Mouse (Mus musculus) G1E (cell line): ENCODE measurements around the gene Abca4. TPM values are rescaled to one million over a fixed set of nuclear protein-coding genes. Genes with fewer than 3 reads are reported as not detected.

Experiments used
- ATAC-seq: 2 replicates; pipeline ENCODE4 v1.8.0; 2016; ENCODE audit warnings: mild to moderate bottlenecking; ENCODE audit not compliant: insufficient number of reproducible peaks, poor library complexity, low FRiP score, severe bottlenecking; ENCODE audit errors: extremely low read depth
- DNase-seq: peaks from one replicate; pipeline ENCODE4 v3.0.0; 2012; ENCODE audit warnings: low spot score
- H3K27me3 ChIP-seq: 2 replicates; pipeline ENCODE4 v1.6.1; 2012; ENCODE audit warnings: mild to moderate bottlenecking, low read length, inconsistent platforms; ENCODE audit not compliant: insufficient read depth
- H3K36me3 ChIP-seq: replicated peaks from 2 replicates; pipeline ENCODE3; 2012; ENCODE audit warnings: mild to moderate bottlenecking, inconsistent platforms
- H3K4me1 ChIP-seq: 2 replicates; pipeline ENCODE4 v1.6.1; 2012; ENCODE audit warnings: low read depth, low read length, inconsistent platforms, mixed read lengths; ENCODE audit not compliant: insufficient read depth
- H3K4me3 ChIP-seq: 2 replicates; pipeline ENCODE4 v1.5.1; 2012; ENCODE audit warnings: low read depth, mild to moderate bottlenecking, inconsistent platforms, low read length, moderate library complexity, mixed read lengths
- H3K9me3 ChIP-seq: replicated peaks from 2 replicates; pipeline ENCODE4 v1.6.1; 2012; ENCODE audit warnings: inconsistent platforms
- CTCF ChIP-seq: IDR thresholded peaks from 2 replicates; pipeline ENCODE4 v1.5.1; 2012; ENCODE audit warnings: low read depth, low read length, inconsistent platforms, mixed read lengths
- GATA1 ChIP-seq: IDR thresholded peaks from 2 replicates; pipeline ENCODE4 v1.6.1; 2012; ENCODE audit warnings: borderline replicate concordance, low read length, inconsistent platforms, mixed read lengths
- GATA2 ChIP-seq: IDR thresholded peaks from 2 replicates; pipeline ENCODE4 v1.6.1; 2012; ENCODE audit warnings: low read depth, low read length, inconsistent platforms, borderline replicate concordance
- POLR2AphosphoS5 ChIP-seq: IDR thresholded peaks from 2 replicates; pipeline ENCODE4 v1.6.1; 2012; ENCODE audit warnings: low read depth, low read length, inconsistent platforms; ENCODE audit not compliant: insufficient replicate concordance
- TAL1 ChIP-seq: conservative IDR thresholded peaks from 2 replicates; pipeline ENCODE4 v1.6.1; 2012; ENCODE audit warnings: low read depth, low read length, inconsistent platforms, mixed read lengths
- polyA plus RNA-seq: library from polyadenylated mRNA; stranded (reverse); fragments of >175 nt; gene quantifications from 2 replicates; pipeline ENCODE4 v1.2.3, GENCODE M21; 2012
- total RNA-seq, 2 experiments: library from RNA; stranded (forward) in 1 of 2; stranded (reverse) in 1 of 2; fragments of 200-1000 nt in 1 of 2; fragments of >200 nt in 1 of 2; fragmentation: Nextera tagmentation in 1 of 2; gene quantifications; 2 replicates each; pipeline ENCODE4 v1.2.3; 2014 to 2017

The Abca4 gene
- total and polyA plus RNA-seq, 3 experiments: 1.7 to 4.5 (median 1.8) TPM

DNA sequence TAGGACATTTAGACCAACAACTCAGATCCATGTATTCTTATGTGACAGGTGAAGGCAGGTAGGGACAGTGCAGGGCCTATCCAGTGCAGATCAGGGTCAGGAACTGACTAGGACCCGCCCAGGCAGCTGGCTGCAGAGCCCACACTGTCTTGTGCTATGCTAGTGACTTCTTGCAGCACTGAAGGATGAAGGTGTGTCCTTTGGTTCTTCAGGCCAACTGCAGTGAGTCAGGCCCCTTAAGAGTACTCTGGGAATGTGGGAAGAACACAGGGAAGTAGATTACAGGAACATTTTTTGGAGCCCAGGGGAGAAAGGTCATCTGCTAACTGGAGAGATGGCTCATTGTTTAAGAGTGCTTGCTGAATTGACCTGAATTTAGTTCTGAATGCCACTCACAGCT lies 31.8 kb upstream of the Abca4 start:
- DNase-seq: no peak
- H3K4me1 ChIP-seq: no peaks in the 10 kb centered on the region
- TF ChIP-seq TAL1 (no peak), POLR2AphosphoS5 (no peak), CTCF (no peak), GATA1 (no peak), GATA2 (no peak)
- no peak overlapping the region for H3K4me3 ChIP-seq
- ATAC-seq: no peak
- H3K36me3 ChIP-seq: peaks cover 17% of the 10 kb centered on the region
- H3K27me3 ChIP-seq: no peaks in the 10 kb centered on the region
- no peaks in the 10 kb centered on the region for H3K9me3 ChIP-seq

DNA sequence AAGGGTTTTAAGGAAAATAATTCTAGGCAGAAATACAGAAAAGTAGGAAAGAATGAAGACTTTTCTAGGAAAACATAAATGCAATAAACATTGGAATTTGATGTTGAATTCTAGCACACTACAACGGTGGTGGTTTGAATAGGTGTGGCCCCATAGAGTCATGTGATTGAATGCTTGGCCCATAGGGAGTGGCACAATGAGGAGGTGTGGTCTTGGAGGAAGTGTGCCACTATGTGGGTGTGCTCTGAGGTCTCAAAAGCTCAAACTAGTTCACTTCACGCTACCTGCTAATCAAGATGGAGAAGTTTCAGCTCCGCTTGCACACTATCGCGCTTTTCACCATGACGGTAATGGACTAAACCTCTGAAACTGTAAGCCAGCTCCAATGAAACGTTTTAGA lies 25.8 kb upstream of the Abca4 start:
- H3K27me3 ChIP-seq: no peaks in the 10 kb centered on the region; the same call in 1 of the 2 replicates
- DNase-seq: no peak
- H3K4me3 ChIP-seq: no peak overlapping the region
- H3K9me3 ChIP-seq: no peaks in the 10 kb centered on the region
- H3K4me1 ChIP-seq: no peaks in the 10 kb centered on the region
- H3K36me3 ChIP-seq: peaks cover 8% of the 10 kb centered on the region
- no peak for ATAC-seq
- no peak for TF ChIP-seq CTCF
- TF ChIP-seq GATA2: no peak
- no peak for TF ChIP-seq GATA1
- no peak for TF ChIP-seq POLR2AphosphoS5
- no peak for TF ChIP-seq TAL1

DNA sequence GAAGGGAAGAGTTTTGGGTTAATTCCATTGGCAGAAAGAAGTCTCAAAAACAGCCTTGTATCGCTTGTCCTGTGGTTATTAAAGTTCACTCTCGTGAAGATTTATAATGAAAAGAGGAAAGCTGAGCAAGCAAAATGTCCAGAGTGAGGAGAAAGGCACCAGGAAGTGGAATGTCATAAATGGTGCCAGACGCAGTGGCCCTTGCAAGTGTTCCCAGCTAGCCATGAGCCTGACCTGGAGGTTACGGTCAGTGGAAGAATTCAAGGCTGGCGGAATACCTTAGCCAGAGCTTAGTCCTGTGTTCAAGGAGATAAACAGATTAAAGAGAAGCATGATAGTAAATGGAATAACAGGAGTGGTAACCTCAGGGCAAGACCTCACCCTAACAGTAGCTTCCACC lies 25.1 kb upstream of the Abca4 start:
- no peaks in the 10 kb centered on the region; the same call in 1 of the 2 replicates for H3K27me3 ChIP-seq
- H3K36me3 ChIP-seq: peaks cover 6% of the 10 kb centered on the region
- TF ChIP-seq GATA2 (no peak), GATA1 (no peak), TAL1 (no peak), POLR2AphosphoS5 (no peak), CTCF (no peak)
- H3K4me1 ChIP-seq: no peaks in the 10 kb centered on the region
- DNase-seq (no peak), ATAC-seq (no peak)
- no peaks in the 10 kb centered on the region for H3K9me3 ChIP-seq
- H3K4me3 ChIP-seq: no peak overlapping the region

DNA sequence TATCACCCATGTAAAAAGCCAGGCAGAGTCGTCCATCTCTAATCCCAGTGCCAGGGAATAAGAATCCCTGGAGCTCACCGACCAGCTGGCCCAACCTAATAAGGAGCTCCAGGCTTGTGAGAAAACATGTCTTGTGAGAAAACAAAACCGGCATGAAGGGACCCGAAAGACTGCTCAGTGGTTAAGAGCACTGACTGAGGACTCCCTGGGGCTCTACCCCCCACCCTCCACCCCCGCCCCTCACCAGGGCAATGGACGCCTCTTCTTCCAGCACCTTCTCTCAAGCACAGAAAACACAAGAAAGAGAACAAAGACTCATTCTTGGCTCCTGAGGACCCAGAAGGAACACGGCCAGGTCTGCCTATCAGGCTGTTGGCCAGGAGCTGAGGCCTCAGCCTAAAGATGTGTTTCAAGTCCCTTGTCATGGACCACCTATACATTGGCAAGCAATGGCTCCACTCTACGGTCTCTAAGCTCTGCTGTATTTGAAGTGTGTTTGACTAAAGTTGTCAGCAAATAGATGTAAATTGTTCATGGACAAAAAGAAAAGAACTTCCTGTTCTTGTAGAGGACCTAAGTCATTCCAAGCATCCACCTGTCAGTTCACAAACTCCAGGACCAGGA lies 23.1 kb upstream of the Abca4 start:
- no peaks in the 10 kb centered on the region; the same call in 1 of the 2 replicates for H3K27me3 ChIP-seq
- no peak for ATAC-seq
- no peak for DNase-seq
- no peak overlapping the region for H3K4me3 ChIP-seq
- no peaks in the 10 kb centered on the region for H3K9me3 ChIP-seq
- TF ChIP-seq CTCF (no peak), GATA1 (no peak), TAL1 (no peak), GATA2 (no peak), POLR2AphosphoS5 (no peak)
- no peaks in the 10 kb centered on the region for H3K4me1 ChIP-seq
- H3K36me3 ChIP-seq: no peaks in the 10 kb centered on the region

DNA sequence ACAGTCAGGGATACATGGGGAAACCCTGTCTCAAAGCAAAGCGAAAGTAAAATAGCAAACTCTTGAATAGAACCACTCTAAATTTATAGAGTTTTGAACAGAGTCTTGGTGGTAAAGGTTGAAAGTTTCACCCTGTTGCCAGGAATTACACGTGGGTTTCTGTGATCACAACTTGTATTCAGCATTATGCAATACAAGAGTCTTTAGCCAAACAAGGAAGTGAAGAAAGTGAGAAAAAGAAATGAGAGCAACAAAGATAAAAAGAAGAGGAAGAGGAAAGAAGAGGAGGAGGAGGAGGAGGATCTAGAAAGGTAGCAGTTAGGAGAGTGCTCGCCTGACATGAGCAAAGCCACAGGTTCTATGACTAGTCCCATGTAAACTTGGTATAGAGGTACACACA lies 21.9 kb upstream of the Abca4 start:
- Histone ChIP-seq H3K9me3 (no peaks in the 10 kb centered on the region), H3K36me3 (no peaks in the 10 kb centered on the region), H3K4me3 (no peak overlapping the region), H3K27me3 (no peaks in the 10 kb centered on the region; the same call in 1 of the 2 replicates), H3K4me1 (no peaks in the 10 kb centered on the region)
- TF ChIP-seq CTCF: no peak
- DNase-seq: no peak
- ATAC-seq: no peak

DNA sequence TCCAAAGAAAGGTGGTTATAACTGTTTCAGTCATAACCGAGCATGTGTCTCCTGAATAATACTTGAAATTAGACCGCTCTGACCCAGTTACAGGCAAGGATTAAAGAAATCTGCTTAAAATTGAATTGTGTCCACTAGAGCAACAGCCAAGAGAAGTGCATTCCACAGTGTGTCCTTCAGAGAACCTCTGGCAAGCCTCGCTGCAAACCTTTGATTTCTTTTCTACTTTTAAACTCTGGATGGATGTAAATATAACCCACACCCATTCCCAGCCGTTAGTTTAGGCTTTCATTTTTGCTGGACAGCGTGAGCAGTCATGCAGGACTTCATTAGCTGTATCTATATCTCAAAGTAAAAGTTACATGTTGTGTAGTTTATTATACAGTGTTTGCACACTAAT lies 17.6 kb upstream of the Abca4 start:
- Histone ChIP-seq H3K36me3 (no peaks in the 10 kb centered on the region), H3K4me3 (no peak overlapping the region), H3K4me1 (no peaks in the 10 kb centered on the region), H3K9me3 (no peaks in the 10 kb centered on the region), H3K27me3 (no peaks in the 10 kb centered on the region)
- no peak for TF ChIP-seq GATA1
- TF ChIP-seq CTCF: no peak
- no peak for TF ChIP-seq GATA2
- no peak for TF ChIP-seq TAL1
- TF ChIP-seq POLR2AphosphoS5: no peak
- DNase-seq: no peak
- ATAC-seq: no peak

DNA sequence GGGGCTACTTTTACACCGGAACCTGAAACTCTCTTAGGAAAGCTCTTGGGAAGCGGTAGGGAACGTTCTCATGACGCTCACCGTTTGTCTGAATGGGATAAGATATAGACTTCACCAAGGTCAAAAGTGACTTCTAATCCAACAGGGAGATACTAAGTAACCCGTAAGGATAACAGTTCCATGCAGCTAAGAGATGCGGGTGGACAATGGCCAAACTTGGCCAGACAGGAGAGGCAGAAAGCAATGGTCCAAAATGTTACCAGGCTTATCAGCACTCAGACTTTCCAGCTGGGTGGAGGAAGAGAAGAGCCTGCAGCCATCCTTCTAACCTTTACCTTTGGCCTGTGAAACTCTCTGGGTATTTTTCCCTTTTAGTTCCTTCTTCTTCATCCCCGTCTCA lies 16.5 kb upstream of the Abca4 start:
- TF ChIP-seq POLR2AphosphoS5 (no peak), GATA1 (no peak), CTCF (no peak), GATA2 (no peak), TAL1 (no peak)
- no peak overlapping the region for H3K4me3 ChIP-seq
- no peaks in the 10 kb centered on the region for H3K27me3 ChIP-seq
- H3K4me1 ChIP-seq: no peaks in the 10 kb centered on the region
- DNase-seq (no peak), ATAC-seq (no peak)
- H3K9me3 ChIP-seq: no peaks in the 10 kb centered on the region
- no peaks in the 10 kb centered on the region for H3K36me3 ChIP-seq
